Mouse (Mus musculus) spleen, postnatal 10 days (tissue): ENCODE data around the gene Atxn1l.
A peak's percentile ranks its signal among the peaks of the same experiment; 100 is the strongest.

Experiments used
- DNase-seq, 2 experiments: peaks; one replicate each; pipeline ENCODE4 v3.0.0; 2021 to 2022; ENCODE audit warnings: low spot score in 2 of 2

Atxn1l gene

DNA sequence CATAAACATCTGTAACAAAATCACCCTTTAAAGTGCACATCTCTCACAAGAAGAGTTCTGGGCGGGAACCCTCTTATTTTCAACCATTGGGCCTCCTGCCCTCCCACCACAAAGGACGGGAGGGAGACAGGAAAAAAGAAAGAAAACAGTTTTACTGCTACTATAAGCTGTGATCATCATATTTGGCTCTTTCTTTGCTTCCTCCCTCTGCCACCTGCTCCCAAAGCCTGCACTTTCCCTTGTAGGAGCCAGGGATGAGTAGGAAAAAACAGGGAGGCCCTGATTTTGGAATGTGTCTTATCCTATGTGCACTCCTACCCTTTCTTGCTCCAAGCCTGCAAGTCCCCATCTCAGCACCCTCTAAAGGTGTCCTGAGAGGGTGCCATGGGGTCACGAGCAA is 6.5 kb downstream of the Atxn1l start:
- DNase-seq: no peak

- DNase-seq: no peak
These were observed 12.4 kb downstream of the Atxn1l start for GRCm38 (mm10) chr8:109725106-109725505.

DNA sequence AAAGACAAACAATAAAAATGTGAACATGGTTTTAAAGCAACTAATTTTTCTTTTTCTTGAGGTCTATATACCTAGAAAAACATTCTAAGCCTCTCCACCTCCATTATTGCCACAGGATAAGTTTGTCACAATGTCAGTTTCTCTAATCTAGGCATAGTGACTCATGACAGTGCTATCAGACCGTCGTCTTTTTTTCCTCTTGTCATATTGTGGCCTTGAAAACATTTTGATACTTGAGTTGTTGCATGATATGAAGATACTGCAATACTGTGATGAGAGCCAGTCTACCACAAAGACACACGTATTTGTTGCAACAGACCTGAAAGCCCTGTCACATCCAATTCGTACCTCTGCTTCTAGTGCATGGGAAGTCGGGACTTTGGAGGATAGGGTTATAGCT is 22.6 kb downstream of the Atxn1l start:
- no peak for DNase-seq

DNA sequence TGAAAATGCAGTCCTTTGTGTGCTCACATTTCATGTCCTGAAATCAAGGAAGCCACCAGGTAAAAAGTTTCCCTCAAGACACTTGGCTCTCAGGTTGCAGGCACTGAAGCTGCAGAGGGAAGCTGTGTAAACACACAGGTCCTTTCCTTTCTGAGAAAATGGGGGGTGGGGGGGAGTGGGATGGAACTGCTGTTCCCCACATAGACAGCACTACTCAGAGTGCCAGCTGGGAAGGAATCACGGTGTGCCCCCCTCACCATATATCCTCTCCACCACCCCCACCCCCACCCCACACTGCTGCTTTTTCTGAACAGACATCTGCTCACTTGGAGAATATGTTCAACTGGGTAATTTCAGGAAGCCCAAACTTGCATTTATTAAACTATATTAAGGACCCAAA is 25.0 kb downstream of the Atxn1l start:
- no peak for DNase-seq

- DNase-seq: no peak
These were observed 29.6 kb downstream of the Atxn1l start for GRCm38 (mm10) chr8:109707921-109708320.

- DNase-seq: peak; percentile 84 to 94
These were observed 30.7 kb downstream of the Atxn1l start for GRCm38 (mm10) chr8:109706874-109707237.

GRCm38 (mm10) chr8:109706076-109706873 is 31.3 kb downstream of the Atxn1l start:
- DNase-seq: peak; percentile 55 to 56

DNA sequence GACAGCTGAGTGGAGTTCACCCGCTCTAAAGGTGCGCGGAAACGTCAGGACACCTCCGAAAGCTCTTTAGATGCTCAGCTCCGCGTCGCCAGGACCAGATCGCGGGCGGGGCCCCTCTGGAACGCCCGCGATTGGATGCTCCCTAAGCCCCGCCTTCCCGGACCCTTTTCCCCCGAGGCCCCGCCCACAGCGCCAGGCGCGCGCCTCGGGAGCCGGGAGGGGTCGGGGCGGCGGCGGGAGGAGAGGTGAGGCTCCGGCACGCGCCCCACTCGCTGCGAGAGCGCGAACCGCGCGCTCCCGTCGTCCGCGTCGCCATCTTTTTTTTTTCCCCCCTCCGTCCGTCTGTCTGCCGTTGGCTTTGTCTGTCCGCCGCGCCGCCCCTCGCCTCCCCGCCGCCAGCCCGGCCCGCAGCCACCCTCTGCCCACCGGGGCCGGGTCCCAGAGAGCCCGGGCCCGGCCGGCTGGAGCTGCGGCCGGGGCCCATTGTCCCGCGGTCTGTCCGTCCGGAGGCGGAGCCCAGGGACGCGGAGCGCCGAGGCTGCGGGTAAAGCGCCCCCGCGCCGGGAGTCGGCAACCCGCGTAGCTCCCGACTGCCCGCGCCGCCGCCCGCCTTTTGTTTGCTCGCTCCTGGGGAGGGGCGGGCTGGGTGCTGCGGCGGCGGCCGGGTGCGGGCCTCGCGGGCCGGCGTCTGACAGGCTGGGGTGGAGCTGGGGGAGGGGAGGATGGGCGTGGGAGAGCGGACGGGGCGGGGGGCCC is 32.0 kb downstream of the Atxn1l start, which contains the start of gene Zfp821:
Zfp821 (plus strand) TSS at position 227 of the 756 bp plus-strand sequence.
- peak; percentile 93 to 96 for DNase-seq

DNA sequence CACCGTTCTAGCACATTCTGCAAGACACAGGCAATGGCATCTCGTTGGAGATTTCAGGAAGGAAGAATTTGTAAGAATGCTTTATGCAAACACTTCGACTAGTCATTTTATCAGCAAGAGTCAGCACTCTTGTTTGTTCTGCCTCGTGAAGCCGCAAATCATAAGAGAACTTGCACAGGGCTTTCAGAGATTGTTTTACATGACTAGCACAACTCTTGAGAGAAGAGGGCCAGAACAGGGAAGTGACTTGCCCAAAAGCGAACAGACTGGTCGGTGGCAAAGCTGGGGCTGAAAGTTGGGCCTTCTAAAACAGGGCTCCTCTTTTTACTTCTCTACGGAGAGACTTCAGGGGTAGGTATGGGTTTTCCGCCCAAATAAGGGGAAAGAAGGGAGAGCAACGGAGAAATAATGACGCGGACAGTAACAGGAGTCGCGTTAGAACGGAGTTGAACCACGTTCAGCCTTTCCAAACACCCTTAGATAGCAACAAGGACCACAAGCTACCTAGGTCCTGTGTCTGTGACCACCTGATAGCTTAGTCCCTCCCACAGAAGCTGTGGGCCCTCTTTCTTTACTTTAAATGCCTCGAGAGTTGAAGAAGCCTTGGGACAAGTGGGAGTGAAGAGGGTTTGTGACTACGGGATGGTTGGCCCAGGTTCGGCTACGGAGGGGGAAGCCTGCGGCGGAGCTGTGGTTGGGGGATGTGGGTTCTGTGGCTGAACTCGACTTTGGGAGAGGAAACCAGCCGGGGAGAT is 32.8 kb downstream of the Atxn1l start:
- peak; percentile 30 to 32 for DNase-seq

DNA sequence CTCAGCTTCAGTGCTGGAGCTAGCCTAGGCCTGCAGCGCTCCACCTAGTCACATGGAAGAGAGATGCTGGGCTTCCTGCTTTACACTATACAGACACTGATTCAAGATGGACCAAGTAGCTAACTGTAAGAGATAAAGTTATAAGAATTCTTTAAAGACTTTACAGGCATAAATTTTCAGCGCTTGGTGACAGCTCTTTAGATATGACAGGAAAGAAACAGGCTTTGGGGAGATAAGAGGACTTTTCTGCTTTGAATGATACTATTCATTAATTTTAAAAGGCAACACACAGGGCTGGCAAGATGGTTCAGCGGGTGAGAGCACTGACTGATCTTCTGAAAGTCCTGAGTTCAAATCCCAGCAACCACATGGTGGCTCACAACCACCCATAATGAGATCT is 39.1 kb downstream of the Atxn1l start:
- DNase-seq: no peak

DNA sequence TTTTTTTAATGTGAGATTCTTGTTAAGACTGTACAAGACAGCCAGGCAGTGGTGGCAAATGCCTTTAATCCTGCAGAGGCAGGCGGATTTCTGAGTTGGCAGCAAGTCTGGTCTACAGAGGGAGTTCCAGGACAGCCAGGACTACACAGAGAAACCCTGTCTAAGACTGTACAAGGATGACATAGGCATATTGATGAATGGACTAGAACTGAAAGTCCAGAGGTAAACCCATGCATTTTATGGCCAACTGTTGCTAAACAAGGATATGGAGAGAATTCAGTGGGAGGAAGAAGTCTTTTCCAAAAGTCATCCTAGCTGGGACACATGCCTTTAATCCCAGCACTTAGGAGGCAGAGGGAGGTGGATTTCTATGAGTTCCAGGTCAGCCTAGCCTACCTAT is 39.8 kb downstream of the Atxn1l start:
- no peak for DNase-seq

- no peak for DNase-seq
These were observed 43.4 kb downstream of the Atxn1l start for GRCm38 (mm10) chr8:109694154-109694553.

- DNase-seq: peak; percentile 96 to 98
These were observed 44.2 kb downstream of the Atxn1l start, which contains the start of gene Ist1 for GRCm38 (mm10) chr8:109693146-109693900. Gene Ist1, minus strand, starts transcription at chr8:109693260.

DNA sequence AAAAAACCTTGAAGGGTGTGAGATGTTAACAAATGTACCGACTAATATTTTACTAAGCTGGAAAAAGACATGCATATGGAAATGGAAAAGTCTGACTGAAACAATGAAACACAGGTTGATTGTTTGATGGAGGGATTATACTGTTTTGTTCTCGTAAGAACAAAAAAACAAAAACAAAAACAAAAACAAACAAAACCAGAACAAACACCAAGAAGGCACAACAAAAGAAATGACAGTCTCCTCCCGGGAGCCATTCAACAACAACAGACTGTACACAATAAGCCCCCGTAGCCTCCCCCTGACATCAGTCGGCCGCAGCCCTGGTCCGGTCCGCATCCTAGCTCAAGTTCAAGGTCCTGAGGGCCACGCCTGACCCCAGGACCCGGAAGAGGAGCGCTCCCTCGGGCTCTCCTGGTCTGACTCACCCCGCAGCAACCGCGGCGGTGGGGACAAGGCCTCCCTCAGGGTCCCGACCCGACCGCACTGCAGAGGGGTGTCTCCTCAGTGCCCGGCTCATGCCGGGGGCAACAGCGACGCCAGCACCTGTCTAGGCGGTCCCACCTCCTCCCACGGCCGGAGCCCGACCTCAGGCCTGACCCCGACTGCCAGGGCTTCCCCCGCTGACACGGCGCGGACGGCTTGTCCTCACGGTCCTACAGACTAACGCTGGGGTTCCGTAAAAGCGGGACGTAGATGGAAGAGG is 44.9 kb downstream of the Atxn1l start:
- DNase-seq: peak in 1 of 2 experiments; percentile 91

DNA sequence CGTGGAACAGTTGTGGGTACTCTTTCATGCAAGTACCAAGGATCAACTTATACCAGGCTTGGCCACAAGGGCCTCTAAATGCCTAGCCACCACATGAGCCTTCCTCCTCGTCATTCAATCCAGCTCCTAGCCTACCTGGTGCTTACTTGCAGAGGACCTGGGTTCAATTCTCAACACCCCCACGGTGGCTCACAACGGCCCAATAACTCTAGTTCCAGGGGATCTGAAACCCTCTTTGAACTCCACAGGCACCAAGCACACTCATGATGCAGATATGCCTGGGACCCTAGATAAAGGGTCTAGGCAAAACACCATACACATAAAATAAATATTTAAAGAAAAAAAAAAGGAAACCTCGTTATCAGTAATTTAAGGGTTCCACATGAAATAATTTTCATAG is 45.8 kb downstream of the Atxn1l start:
- peak; percentile 18 to 47 for DNase-seq

DNA sequence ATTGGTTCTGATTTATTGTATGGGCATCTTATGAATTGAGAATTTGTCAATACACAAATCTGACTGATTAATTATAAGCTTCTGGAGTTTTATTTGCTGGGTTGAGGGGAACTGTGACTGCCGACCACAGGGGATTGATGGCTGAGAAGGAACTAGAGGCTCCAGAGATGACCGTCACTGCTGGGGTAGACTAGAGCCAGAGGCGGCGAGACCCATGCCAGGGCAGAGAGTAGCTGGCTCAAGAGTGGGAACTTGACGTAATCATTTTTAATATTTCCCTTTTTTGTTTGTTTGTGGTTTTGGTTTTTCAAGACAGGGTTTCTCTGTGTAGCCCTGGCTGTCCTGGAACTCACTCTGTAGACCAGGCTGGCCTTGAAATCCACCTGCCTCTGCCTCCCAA is 50.3 kb downstream of the Atxn1l start:
- no peak for DNase-seq

DNA sequence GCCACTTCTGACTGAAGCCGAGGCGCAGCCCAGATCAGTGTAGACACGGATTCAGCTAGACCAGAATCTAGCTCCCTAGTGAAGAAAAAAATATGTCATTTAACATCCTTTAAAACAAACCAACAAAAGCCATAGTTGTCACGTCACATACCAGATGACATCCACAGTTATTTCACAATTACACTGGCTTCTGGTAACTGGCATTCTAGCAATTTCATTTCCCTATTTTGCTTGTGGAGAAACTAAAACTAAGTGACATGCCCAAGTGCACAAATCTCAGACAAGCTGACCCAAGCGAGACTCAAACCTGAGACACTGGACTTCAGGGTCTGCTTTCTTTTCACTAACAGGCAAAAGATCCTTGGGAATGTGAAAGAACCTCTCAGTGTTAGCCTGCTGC is 55.4 kb downstream of the Atxn1l start:
- no peak for DNase-seq

DNA sequence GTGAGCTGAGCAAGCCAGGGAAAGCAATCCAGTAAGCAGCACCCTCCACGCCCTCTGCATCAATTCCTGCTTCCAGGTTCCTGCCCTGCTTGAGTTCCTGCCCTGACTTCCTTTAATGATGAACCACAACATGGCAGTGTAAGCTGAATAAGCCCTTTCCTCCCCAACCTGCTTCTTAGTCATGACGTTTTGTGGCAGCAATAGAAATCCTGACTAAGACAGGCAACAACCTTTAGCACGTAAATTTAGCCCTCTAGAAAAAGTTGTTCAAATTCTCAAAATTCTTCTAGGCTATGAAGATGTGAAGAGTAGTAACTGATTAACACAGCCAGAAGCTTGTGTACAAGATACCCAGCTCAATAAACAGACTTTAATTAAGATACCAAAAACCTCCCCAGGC is 56.0 kb downstream of the Atxn1l start:
- no peak for DNase-seq
